Mouse (Mus musculus) spleen, adult 2 months (tissue): ENCODE data around the gene Atraid. TPM values are rescaled to one million over a fixed set of nuclear protein-coding genes. Genes with fewer than 3 reads are reported as not detected.

Experiments used
- DNase-seq, 2 experiments: peaks; one replicate each; pipeline versions ENCODE4 v3.0.0 to v3.0.0-alpha.2; 2012 to 2021; ENCODE audit warnings: low spot score in 2 of 2, low read depth in 1 of 2
- H3K27ac ChIP-seq: fragments of 200-500 bp; 2 replicates; pipeline ENCODE4 v1.5.1; 2012; ENCODE audit warnings: low read length, inconsistent platforms; ENCODE audit not compliant: insufficient read depth
- H3K27me3 ChIP-seq: fragments of 200-500 bp; 2 replicates; pipeline ENCODE4 v1.6.1; 2012; ENCODE audit warnings: mild to moderate bottlenecking, moderate library complexity, low read length, inconsistent platforms; ENCODE audit not compliant: control insufficient read depth, insufficient read depth
- H3K36me3 ChIP-seq: fragments of 200-500 bp; 2 replicates; pipeline ENCODE4 v1.6.1; 2012; ENCODE audit warnings: mild to moderate bottlenecking, low read length, inconsistent platforms; ENCODE audit not compliant: control insufficient read depth, insufficient read depth
- H3K4me1 ChIP-seq: fragments of 200-500 bp; 2 replicates; pipeline ENCODE4 v1.6.1; 2011; ENCODE audit warnings: inconsistent platforms; ENCODE audit not compliant: control insufficient read depth, insufficient read depth, insufficient read length
- H3K4me3 ChIP-seq: fragments of 200-500 bp; 2 replicates; pipeline ENCODE4 v1.5.1; 2011; ENCODE audit warnings: mild to moderate bottlenecking, inconsistent platforms; ENCODE audit not compliant: insufficient read depth, insufficient read length; ENCODE audit errors: extremely low read depth
- CTCF ChIP-seq: fragments of 200-500 bp; IDR thresholded peaks from 2 replicates; pipeline ENCODE4 v1.5.1; 2011; ENCODE audit warnings: mild to moderate bottlenecking, inconsistent platforms; ENCODE audit not compliant: insufficient read depth, insufficient read length, insufficient replicate concordance; ENCODE audit errors: extremely low read depth
- POLR2A ChIP-seq: fragments of 200-500 bp; IDR thresholded peaks from 2 replicates; pipeline ENCODE4 v1.6.1; 2011; ENCODE audit warnings: low read depth, low read length, inconsistent platforms
- WGBS: fragments of 180-500 bp; shearing (Covaris S2); methylation state at CpG from one replicate; pipeline ENCODE4 v1.1.7; 2018; 5-methylcytosine and 5-hydroxymethylcytosine counted together
- polyA plus RNA-seq: library from polyadenylated mRNA; depleted of rRNA; stranded (reverse); fragments of >200 nt; gene quantifications from 2 replicates; pipeline ENCODE4 v1.2.3, GENCODE M21; 2012; rRNA removed

Atraid gene
- polyA plus RNA-seq, 1 experiment: 53.5 TPM

- Histone ChIP-seq H3K4me1 (peaks cover 22% of the 10 kb centered on the region), H3K27me3 (peaks cover 32% of the 10 kb centered on the region), H3K36me3 (no peaks in the 10 kb centered on the region), H3K4me3 (peak overlapping the region; percentile 45; the same call in 1 of the 2 replicates), H3K27ac (no peak overlapping the region)
- 41% methylated on average over 11 of the region's 11 CpGs for WGBS
- no peak for DNase-seq
- TF ChIP-seq CTCF (no peak), POLR2A (no peak)
Observed at GRCm38 (mm10) chr5:31095711-31096480, 47.8 kb downstream of the Atraid start.

Other genes with a start within 250 kb of the Atraid start
- 12.2 TPM in 2 replicates for gene Mapre3, start 233.7 kb upstream of the Atraid start, polyA plus RNA-seq
- gene Tmem214, start 180.3 kb upstream of the Atraid start, polyA plus RNA-seq: 60.3 and 67.4 TPM in 2 replicates
- 11.6 and 16.1 TPM in 2 replicates for gene Agbl5, start 159.6 kb upstream of the Atraid start, polyA plus RNA-seq
- gene Ost4, start 140.5 kb upstream of the Atraid start, polyA plus RNA-seq: 143 and 161 TPM in 2 replicates
- 83.9 and 104 TPM in 2 replicates for gene Emilin1, start 134.9 kb upstream of the Atraid start, polyA plus RNA-seq
- 28.0 and 30.2 TPM in 2 replicates for gene Khk, start 126.9 kb upstream of the Atraid start, polyA plus RNA-seq
- gene Cgref1, start 102.7 kb upstream of the Atraid start, polyA plus RNA-seq: 0.47 and 0.76 TPM in 2 replicates
- 227 and 270 TPM in 2 replicates for gene Preb, start 88.0 kb upstream of the Atraid start, polyA plus RNA-seq
- 0.29 and 0.34 TPM in 2 replicates for gene Tcf23, start 79.7 kb upstream of the Atraid start, polyA plus RNA-seq
- gene Slc5a6, start 612 bp downstream of the Atraid start, polyA plus RNA-seq: 16.0 and 16.3 TPM in 2 replicates
- 44.0 and 52.5 TPM in 2 replicates for gene Cad, start 6.5 kb downstream of the Atraid start, polyA plus RNA-seq
- gene Dnajc5g, start 58.0 kb downstream of the Atraid start, polyA plus RNA-seq: not detected in 2 replicates
- 0.08 and 0.09 TPM in 2 replicates for gene Slc30a3, start 59.9 kb downstream of the Atraid start, polyA plus RNA-seq
- gene Trim54, start 68.4 kb downstream of the Atraid start, polyA plus RNA-seq: not detected in 2 replicates
- gene Ucn, start 90.5 kb downstream of the Atraid start, polyA plus RNA-seq: not detected in 2 replicates
- 32.0 and 34.9 TPM in 2 replicates for gene Mpv17, start 105.9 kb downstream of the Atraid start, polyA plus RNA-seq
- 1.4 and 2.1 TPM in 2 replicates for gene Gm29609, start 131.6 kb downstream of the Atraid start, polyA plus RNA-seq
- 47.3 and 48.9 TPM in 2 replicates for gene Gtf3c2, start 131.8 kb downstream of the Atraid start, polyA plus RNA-seq
- 58.4 and 66.9 TPM in 2 replicates for gene Snx17, start 144.9 kb downstream of the Atraid start, polyA plus RNA-seq
- 31.9 and 40.4 TPM in 2 replicates for gene Eif2b4, start 145.1 kb downstream of the Atraid start, polyA plus RNA-seq
- 49.3 and 79.8 TPM in 2 replicates for gene Zfp513, start 154.0 kb downstream of the Atraid start, polyA plus RNA-seq
- 65.7 and 110 TPM in 2 replicates for gene Ppm1g, start 172.4 kb downstream of the Atraid start, polyA plus RNA-seq
- gene Nrbp1, start 192.6 kb downstream of the Atraid start, polyA plus RNA-seq: 148 and 199 TPM in 2 replicates
- gene Gm9970, start 192.9 kb downstream of the Atraid start, polyA plus RNA-seq: 0.27 and 0.29 TPM in 2 replicates
- 25.0 and 37.0 TPM in 2 replicates for gene Krtcap3, start 203.4 kb downstream of the Atraid start, polyA plus RNA-seq
- gene Ift172, start 242.8 kb downstream of the Atraid start, polyA plus RNA-seq: 17.0 and 18.4 TPM in 2 replicates
- gene Fndc4, start 247.8 kb downstream of the Atraid start, polyA plus RNA-seq: 3.6 and 4.9 TPM in 2 replicates
- 0.08 TPM in 1 of 2 replicates, not detected in the other for gene Gckr, start 249.1 kb downstream of the Atraid start, polyA plus RNA-seq